Mouse (Mus musculus) hematopoietic stem cell, adult 5-6 weeks (primary cell): ENCODE measurements around the gene Gm28870. TPM values are rescaled to one million over a fixed set of nuclear protein-coding genes. Genes with fewer than 3 reads are reported as not detected.
"Not testable (repeated sequence)": the region's sequence is repeated elsewhere in the genome, so short reads cannot be mapped to it uniquely, and the experiment has no call there.

Experiments used
- ATAC-seq, 2 experiments: fragments of 125-278 bp in 1 of 2; replicated peaks in 1 of 2; 2 replicates each; pipeline ENCODE4 v1.8.0; 2016 to 2017; ENCODE audit warnings: inconsistent platforms in 2 of 2, mild to moderate bottlenecking in 2 of 2, moderate number of reproducible peaks in 2 of 2, low read depth in 1 of 2, moderate TSS enrichment in 1 of 2; ENCODE audit not compliant: low FRiP score in 2 of 2, poor library complexity in 2 of 2, severe bottlenecking in 2 of 2, insufficient read depth in 1 of 2, low TSS enrichment in 1 of 2
- total RNA-seq: library from RNA; stranded (forward); fragments of 172-1452, 232-1000 nt; gene quantifications from 2 replicates; pipeline ENCODE4 v1.2.3, GENCODE M21; 2017

Gene Gm28870
- not detected in 2 replicates for total RNA-seq

GRCm38 (mm10) chrY:50096976-50097375, at the start of gene Gm28870:
TSS of gene Gm28870 (plus strand) at chrY:50097276.
- not testable (repeated sequence) for ATAC-seq
